Mouse (Mus musculus) c-Kit-positive CD71-positive TER-119-positive erythroid progenitor cells, embryonic 14.5 days (primary cell): Measurements from ENCODE around the gene Rtl10.

Experiments used
- DNase-seq: peaks from one replicate; pipeline ENCODE4 v3.0.0-alpha.2; 2013; ENCODE audit warnings: low spot score

Gene Rtl10

DNA sequence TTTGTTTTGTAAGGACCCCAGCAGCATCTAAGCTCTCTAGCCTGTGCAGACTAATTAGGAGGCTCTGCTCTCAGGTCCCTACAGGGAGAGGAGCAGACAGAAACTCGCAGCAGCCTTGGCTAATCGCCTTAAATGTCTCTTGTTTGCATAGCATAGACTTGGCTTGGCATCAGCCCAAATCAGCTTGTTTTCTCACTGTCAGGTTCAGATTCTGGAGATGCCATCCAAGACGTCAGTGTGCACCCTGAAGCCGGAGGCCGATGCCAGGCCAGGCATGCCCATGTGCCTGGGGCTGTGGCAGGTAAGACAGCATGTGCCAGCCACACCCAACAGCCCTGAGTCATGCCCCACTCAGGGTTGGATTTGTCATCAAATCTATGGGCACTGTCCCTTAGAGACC, 49.2 kb downstream of the Rtl10 start:
- no peak for DNase-seq
